Mouse (Mus musculus): ENCODE results near the gene Olfr675.
"Not testable (repeated sequence)": the region's sequence is repeated elsewhere in the genome, so short reads cannot be mapped to it uniquely, and the experiment has no call there.

Olfr675 gene

GRCm38 (mm10) chr7:105028360-105028759 is at the start of gene Olfr675:
TSS of gene Olfr675 (minus strand) at chr7:105028460.
- no peak for DNase-seq (ENCODE audit: low spot score)

- no peak for DNase-seq (ENCODE audit: low spot score)
Measured at GRCm38 (mm10) chr7:105064175-105064574, 35.9 kb upstream of the Olfr675 start, which contains the start of gene Olfr678. TSS of gene Olfr678 (plus strand) at chr7:105064475.

- no peak for DNase-seq (ENCODE audit: low spot score)
Measured at GRCm38 (mm10) chr7:105058951-105059350, 30.7 kb upstream of the Olfr675 start.

- not testable (repeated sequence) for DNase-seq (ENCODE audit: low spot score)
Measured at GRCm38 (mm10) chr7:105033836-105034235, 5.6 kb upstream of the Olfr675 start.

GRCm38 (mm10) chr7:105032398-105032797 is 4.1 kb upstream of the Olfr675 start, which contains the start of gene Olfr676:
TSS of gene Olfr676 (plus strand) at chr7:105032698.
- DNase-seq (ENCODE audit: low spot score): no peak

GRCm38 (mm10) chr7:105022530-105022929 is 5.7 kb downstream of the Olfr675 start:
- no peak for DNase-seq (ENCODE audit: low spot score)

GRCm38 (mm10) chr7:105001929-105002328 is 26.3 kb downstream of the Olfr675 start, which contains the start of gene Olfr672:
TSS of gene Olfr672 (minus strand) at chr7:105002029.
- DNase-seq (ENCODE audit: low spot score): no peak

GRCm38 (mm10) chr7:104979026-104979425 is 49.2 kb downstream of the Olfr675 start, which contains the start of gene Olfr671:
TSS of gene Olfr671 (minus strand) at chr7:104979126.
- no peak for DNase-seq (ENCODE audit: low spot score)

- not testable (repeated sequence) for DNase-seq (ENCODE audit: low spot score)
Measured at GRCm38 (mm10) chr7:104972507-104972906, 55.8 kb downstream of the Olfr675 start.

All from spleen, adult 12 weeks (tissue).